Mouse (Mus musculus) 3134 (cell line): ENCODE data around the gene Gng3.
"Not testable (repeated sequence)": the region's sequence is repeated elsewhere in the genome, so short reads cannot be mapped to it uniquely, and the experiment has no call there.

ENCODE experiments used
- DNase-seq: peaks from one replicate; pipeline ENCODE4 v3.0.0-alpha.2; 2011; ENCODE audit warnings: low spot score; ENCODE audit not compliant: insufficient read length; ENCODE audit errors: extremely low read depth

The Gng3 gene

DNA sequence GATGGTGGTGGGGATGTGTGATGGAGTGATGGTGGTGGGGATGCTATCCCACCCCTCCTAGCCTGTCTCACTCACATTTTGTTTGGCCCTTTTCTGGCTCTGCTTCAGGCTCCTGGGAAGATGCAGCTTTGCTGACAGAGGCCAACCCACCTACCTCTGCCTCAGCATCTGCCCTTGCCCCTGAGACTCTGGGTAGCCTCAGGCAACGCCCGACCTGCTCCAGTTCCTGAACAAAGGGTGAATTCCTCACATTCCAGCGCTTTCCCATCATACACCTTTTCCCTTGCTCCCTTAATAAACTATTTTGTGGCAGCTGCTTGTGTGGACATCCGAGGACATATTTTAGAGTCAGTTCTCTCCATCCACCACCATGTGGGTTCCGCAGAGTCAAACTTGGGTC lies 9.4 kb upstream of the Gng3 start:
- no peak for DNase-seq

DNA sequence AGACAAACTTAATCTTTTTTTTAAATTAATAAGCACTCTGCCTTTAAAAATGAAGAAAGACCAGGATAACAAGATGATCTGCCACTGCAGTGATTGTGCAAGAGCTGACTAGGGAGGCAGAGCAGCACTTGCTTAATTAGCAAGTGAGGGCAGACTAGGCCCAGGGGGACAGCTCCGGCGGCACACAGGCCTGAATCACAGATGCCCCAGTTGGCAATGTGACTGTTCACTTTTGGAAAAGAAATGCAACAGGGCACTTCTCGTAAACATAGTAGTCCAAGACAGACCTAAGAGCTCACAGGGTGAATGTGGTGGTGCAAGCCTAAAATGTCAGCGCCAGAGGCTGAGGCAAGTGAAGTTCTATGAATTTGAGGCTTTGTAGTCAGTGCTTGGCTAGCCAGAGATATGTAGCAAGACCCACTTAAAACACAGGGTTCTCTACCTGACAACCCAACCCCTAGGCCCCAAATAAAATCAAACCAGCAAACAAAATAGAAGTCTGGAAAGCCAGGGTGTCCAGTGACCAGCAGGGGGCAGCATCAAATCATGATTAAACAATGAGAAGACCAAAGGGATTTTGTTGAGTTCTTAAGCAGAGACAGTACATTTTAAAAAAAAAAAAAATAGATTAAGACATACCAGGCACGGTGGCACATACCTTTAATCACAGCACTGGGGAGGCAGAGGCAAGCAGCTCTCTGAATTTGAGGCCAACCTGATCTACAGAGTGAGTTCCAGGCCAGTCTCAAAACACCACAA lies 5.6 kb upstream of the Gng3 start:
- DNase-seq = no peak

DNA sequence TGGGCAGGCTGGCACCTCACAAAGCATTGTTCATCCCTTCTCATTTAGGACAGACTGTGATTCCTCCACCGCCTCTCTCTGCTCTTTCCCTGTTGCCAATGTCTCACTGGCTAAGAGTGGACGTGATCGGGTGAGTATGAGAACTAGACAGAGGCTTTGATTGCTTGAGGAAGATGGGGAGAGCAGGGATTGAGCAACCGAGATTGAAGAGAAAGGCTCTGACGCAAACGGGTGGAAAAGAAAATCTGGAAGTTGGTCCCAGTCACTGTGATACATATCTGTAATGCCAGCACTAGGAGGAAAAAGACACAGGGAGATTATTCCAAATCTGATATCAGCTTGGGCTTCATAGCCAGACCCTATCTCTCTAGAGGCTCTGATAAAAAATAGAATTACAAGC lies 4.0 kb upstream of the Gng3 start:
- no peak for DNase-seq

DNA sequence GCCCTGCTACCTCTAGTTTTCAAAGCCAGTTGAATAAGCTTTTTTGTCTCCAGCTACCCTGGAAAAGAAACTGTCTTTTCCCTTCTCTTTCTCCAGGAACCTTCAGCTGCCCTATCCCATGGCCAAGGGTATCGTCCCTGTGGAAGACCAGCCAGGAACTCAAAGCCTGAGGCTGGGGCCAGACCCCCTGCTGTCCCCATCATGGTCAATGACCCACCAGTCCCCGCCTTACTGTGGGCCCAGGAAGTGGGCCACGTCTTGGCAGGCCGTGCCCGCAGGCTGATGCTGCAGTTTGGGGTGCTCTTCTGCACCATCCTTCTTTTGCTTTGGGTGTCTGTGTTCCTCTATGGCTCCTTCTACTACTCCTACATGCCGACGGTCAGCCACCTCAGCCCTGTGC lies 2.0 kb upstream of the Gng3 start:
- no peak for DNase-seq

DNA sequence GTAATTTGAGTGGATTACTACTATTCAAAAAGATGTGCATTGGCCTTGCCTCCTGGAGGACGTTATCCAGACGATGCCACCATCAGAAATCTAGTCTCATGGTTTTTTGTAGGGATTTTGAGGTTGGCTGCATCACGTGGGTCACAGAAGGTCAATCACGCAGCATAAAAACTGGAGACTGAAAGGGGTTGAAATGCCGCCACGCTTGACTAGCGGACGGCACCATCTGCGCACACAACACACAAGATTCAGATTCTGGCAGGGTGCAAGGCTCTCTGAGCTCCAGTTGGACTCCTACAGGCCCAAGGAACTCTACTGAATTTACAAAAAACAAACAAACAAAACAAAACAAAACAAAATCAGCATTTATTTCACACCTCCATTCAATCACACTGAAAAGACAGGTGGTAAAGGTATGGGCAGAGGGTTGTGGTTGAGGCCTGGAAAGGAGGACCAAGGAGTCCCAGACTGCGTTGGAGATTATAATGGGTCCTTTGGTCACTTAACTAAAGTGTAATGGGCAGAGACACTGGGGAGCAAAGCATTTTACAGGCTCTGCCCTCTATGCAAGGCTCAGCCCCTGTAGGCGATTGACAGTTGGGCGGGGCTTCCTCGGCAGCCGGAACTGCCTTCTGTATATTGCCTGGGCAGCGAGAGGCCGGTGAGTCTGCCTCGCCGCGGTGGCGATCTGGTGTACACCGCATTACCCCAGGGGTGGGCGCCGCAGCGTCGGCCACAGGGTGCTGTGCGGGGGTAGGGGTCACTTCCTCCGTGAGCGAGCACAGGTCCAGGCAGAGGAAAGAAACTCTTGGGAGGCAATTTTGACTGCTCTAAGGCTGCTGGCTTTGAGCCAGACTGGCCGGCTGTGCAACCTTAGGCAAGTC lies 1.2 kb upstream of the Gng3 start:
- peak; percentile 19 for DNase-seq

DNA sequence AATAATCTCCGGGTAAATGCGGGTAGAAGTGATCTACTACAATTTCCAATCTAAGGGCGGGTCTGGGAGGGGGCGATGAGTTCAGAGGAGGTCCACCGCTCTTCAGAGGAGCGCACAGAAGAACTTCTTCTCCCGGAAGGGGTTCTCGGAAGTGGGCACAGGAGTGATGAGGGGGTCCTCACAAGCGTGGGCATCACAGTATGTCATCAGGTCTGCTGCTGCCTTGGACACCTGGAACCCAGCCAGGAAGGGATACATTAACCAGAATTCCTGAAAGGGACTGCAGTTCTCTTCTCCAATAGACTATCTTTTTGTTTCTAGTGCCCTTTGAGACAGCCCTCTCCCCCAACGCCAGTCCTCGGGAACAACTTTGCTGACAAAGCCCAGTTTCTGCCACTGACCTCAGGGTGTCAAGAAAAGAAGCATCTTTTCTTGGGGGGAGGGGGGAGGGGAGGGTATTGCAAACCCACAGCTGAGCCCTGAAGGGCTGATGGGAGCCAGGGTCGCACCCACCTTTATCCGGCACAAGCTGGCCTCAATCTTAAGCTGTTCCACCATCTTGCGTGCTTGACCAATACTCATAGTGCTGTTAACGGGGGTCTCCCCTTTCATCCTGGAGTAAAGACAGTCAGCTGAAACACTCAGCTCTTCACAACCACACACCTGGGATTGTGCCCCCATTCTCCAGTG lies 808 bp downstream of the Gng3 start:
- DNase-seq = no peak

DNA sequence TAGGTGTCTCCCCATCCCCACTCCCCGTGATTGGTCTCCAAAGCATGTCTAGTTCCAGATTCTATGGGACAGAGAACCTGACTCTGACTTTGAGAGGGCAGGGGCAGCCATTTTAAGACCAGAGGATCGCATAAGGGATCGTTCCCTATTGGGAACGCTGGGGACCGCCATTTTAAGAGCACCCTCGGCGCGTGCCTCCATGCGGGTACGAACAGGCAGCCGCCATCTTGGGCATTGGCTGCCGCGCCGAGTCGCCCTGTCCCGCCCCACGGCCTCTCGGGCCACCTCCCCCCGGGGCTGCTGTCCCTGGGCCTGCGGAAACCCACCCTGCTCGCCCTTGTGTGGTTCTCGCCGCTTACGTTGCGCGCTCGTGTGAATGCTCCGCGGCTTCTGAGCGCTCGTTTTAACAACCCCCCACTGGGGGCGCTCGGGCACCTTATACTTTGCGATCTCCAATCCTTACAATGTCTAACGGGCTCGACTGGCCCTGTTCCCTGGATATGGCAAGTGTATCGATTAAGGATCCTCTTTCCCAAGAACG lies 1.7 kb downstream of the Gng3 start, which contains the start of gene Bscl2:
Gene Bscl2, plus strand, starts transcription at position 217 of the 541 bp plus-strand sequence.
- DNase-seq = peak; percentile 17

DNA sequence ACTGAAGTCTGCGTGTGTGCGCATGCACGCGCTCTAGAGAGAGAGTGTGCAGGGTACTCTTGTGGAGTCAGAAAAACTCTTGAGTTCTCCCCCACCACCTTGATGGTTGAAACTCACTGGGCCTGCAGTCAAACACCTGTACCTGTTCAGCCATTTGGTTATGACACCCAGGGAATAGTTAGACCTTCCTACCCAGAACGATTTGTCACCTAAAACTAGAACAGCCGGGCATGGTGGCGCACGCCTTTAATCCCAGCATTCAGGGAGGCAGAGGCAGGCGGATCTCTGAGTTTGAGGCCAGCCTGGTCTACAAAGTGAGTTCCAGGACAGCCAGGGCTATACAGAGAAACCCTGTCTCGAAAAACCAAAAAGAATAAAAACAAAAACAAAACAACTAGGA lies 2.7 kb downstream of the Gng3 start:
- not testable (repeated sequence) for DNase-seq

DNA sequence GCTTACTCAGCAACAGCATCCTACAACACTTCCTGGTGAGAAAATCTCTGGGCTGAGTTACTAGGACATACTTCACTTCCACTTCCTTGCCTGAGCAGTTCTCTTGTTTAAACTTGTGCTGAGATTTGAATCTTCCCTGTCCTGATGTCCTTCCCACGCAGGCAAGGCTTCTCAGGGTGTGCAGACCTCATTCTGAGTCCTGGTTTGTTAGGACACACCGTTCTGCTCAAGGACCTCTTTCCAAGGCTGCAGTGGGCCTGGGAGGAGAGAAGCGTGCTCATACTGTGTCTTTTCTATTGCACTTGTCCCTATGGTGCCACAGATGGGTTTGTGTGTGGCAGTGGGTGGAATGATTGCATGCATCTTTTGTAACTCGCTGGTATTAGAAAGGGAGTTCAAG lies 6.0 kb downstream of the Gng3 start:
- DNase-seq = no peak

DNA sequence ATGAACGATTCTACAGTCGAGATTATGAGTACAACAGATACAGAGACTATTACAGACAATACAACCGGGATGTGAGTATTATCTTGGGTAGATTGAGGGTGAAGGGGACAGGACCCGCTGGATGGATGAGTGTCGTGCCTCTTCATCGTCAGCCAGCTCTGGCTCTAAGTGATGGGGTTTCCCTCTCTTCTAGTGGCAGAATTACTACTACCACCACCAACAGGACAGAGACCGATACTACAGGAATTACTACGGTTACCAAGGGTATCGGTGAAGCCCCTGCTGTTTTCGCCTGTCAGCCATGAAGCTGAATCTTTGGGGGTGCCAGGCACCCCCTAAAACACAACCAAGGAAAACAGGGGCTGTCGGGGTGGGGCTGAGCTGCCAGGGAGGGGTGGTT lies 7.7 kb downstream of the Gng3 start:
- no peak for DNase-seq

DNA sequence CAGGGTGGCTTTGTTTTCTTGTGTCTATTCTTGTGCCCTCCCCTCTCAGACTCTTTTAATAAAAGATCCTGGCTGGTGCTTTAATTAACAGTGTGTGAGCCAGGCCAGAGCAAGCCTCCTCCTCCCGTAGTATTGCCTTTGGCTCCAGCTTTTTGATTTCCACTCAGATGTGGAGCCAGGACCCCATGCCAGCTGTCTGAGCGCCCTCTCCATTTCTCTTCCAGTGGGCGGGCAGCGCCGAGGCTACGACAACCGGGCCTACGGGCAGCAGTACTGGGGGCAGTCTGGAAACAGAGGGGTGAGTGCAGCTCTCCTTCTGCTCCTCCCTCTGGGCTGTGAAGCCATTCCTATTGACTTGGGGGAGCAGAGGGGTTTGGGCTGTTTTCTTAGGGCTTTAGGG lies 8.3 kb downstream of the Gng3 start:
- DNase-seq = no peak

DNA sequence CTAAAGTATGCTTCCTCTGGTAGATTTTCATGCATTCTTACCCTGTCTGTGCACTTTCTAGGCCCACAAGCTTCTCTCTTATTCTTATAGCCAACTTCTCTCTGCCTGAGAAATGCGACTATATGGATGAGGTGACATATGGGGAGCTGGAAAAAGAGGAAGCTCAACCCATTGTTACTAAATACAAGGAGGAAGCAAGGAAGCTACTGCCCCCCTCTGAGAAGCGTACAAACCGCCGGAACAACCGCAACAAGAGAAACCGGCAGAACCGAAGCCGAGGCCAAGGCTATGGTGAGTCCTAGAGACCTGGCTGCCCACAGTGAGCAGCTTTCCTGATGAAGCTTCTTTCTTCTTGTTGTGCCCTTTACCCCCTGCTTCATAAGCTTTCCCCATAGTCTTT lies 9.3 kb downstream of the Gng3 start, which contains the start of gene AC129217.1:
Gene AC129217.1, plus strand, starts transcription at position 114 of the 400 bp plus-strand sequence.
- DNase-seq = no peak

DNA sequence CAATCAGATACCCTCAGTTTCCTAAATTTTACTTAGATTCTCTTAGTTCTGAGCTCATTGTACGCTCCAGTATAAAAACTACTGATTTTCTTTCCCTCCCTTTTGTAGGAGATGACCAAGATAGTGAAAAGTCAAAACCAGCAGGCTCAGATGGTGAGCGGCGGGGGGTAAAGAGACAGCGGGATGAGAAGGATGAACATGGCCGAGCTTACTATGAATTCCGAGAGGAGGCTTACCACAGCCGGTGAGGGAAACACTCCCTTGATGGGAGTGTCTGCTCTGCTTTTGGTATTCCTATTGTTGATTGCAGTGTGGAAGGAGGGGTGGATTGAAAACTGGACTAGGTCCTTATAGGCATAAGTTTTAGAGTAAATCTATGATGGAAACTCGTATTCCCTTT lies 16.3 kb downstream of the Gng3 start:
- no peak for DNase-seq

DNA sequence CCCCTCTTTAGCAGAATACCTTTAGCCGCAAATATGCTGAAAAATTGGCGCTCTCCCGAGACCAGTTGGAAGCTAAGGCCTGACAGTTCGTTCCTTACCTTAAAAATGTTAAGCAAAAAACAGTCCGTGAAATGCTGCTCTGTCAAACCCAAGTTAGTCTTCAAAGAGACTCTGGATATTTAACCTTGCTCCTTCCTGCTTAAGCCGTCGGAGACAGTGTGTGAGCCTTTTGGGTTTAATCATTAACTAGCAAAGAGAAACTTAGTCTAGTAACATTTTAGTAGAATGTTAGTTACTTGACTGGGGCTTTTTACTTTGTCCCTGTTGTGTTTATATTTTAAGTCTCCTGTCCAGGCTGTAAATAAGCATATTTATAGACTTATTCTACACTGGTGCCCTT lies 17.8 kb downstream of the Gng3 start:
- DNase-seq = no peak

DNA sequence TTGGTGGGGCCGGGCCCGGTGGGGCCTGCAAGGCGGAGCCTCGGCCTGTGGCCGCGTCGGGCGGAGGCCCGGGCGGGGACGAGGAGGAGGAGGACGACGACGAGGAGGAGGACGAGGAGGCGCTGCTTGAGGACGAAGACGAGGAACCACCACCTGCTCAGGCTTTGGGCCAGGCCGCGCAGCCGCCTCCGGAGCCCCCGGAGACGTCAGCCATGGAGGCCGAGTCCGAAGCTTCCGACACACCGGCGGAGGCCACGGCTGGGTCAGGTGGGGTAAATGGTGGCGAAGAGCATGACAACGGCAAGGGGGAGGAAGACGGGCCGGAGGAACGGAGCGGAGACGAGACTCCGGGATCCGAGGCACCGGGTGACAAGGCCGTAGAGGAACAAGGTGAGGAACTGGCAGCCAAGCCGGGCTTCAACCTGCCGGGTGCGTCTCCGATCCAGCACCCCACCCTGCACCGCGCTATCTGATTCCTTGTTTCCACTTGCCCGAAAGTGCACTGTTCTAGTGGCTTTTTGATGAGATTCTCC lies 18.5 kb downstream of the Gng3 start:
- no peak for DNase-seq

DNA sequence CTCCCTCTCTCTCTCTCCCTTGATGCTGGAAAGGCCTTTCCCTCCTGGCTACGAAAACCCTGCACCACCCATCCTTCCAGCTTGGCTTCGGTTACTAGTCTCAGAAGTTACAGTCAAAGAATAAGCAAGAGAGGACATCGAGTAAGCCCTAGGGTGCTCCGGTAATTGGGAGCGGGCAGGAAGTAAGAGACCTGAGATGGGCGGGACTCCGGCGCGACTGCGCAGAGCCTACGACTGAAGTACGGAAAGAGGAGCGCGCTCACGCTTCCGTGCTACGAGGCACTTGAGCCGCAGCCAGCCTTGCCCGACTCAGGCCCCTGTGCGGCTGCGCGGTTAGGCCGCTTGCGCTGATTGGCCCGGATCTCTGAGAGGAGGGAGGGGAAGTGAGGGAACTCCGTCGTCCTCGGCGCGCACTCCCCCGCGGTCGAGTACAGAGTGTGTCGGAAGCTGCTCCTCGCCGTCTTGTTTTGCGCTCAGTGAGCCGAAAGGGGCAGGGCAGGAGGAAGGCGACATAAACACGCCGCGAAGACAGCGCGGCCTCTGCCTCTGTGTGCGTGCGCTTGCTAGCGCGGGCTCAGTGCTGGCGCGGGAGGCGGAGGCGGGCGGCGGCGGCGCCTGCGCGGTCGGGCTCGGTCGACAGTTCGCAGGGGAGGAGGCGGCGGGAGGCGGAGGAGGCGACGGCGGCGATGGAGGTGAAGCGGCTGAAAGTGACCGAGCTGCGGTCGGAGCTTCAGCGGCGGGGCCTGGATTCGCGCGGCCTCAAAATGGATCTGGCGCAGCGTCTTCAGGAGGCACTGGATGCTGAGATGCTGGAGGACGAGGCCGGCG lies 19.2 kb downstream of the Gng3 start, which contains the start of gene Hnrnpul2:
Gene Hnrnpul2, plus strand, starts transcription at position 415 of the 828 bp plus-strand sequence.
- DNase-seq = peak; percentile 99

DNA sequence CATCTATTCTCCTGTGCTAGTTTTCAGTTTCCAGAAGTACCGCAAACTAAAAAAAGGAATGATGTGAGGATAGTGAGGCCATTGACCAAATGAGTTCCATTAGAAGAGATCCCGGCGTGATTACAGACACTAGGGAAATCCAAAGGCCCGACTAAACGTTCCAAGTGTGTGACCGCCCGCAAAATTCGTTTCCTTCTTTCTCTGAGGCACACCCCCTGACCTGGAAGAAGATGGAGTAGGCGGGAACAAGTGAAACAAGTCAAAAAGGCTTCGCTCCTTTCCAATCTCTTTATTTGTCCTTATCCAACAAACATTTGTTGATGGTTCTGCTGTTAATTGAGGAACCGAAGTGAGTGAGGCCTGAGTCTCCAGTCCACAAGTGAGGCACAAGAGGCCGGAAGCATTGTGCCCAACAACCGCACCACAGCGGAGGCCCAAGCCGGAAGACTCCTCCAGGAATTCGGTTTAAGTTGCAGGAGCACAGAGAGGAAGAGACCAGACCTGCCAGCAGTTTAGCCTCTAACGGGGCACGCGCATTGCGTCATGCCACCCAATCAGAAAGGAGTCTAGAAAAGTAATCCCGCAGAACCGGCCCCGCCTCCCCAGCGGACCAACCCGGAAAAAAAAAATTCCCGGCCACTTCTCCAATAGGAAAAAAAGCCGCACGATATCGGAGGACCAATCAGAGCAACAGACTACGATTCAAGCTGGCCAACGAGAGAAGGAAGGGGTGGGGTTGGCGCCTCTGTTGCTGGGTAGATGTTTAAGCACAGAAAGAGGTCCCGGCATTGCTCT lies 20.0 kb downstream of the Gng3 start, which contains the start of gene Ttc9c:
Gene Ttc9c, minus strand, starts transcription at position 533 of the 795 bp plus-strand sequence.
- DNase-seq = peak; percentile 93

DNA sequence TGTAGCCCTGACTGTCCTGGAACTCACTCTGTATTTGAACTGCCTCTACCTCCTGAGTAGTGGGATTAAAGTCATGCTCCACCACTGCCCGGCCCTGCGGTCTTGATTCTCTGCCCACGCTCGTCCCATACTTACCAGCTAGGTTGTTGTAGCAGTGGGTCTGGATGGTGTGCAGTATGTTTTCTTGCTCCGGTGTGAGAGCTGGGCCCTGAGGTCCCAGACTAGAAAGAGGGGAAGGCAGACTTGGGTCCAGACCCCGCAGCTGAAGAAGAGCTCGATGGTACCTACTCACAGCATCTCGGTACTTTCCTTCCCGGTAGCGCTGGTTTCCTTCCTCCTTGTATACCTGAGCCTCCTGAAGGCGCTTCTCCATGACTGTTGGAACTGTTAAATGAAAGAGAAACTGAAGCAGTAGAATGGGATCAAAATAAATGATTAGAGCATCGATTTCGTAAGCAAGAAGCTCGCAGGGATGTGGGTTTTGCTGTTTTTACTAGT lies 20.6 kb downstream of the Gng3 start:
- DNase-seq = no peak

DNA sequence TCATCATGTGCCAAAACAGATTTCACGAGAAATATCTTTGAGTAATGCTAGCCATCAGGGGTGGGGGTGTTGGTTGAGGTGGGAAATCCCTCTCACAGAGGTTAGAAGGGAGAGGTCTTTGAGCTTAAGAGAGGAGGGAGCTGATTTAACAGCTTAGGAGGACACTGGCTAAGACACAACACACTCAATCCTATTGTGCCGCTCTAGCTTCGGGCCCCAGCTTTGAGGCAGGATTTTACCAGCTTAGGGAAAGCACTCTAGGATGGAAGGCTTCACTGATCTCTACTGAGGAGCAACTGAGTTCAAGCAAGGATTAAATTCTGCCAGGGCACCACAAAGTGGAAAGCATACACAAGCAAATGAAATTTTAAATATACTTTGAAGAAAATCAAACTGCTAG lies 22.0 kb downstream of the Gng3 start:
- no peak for DNase-seq
